Mouse (Mus musculus): ENCODE results near the gene Dtx1. TPM values are rescaled to one million over a fixed set of nuclear protein-coding genes. Genes with fewer than 3 reads are reported as not detected.
A peak's percentile ranks its signal among the peaks of the same experiment; 100 is the strongest.

Gene Dtx1
- total RNA-seq, 2 experiments from 2014 or later = 0.99 to 2.7 TPM

- DNase-seq = no peak
These were observed 34.2 kb downstream of the Dtx1 start for GRCm38 (mm10) chr5:120677516-120677915.

DNA sequence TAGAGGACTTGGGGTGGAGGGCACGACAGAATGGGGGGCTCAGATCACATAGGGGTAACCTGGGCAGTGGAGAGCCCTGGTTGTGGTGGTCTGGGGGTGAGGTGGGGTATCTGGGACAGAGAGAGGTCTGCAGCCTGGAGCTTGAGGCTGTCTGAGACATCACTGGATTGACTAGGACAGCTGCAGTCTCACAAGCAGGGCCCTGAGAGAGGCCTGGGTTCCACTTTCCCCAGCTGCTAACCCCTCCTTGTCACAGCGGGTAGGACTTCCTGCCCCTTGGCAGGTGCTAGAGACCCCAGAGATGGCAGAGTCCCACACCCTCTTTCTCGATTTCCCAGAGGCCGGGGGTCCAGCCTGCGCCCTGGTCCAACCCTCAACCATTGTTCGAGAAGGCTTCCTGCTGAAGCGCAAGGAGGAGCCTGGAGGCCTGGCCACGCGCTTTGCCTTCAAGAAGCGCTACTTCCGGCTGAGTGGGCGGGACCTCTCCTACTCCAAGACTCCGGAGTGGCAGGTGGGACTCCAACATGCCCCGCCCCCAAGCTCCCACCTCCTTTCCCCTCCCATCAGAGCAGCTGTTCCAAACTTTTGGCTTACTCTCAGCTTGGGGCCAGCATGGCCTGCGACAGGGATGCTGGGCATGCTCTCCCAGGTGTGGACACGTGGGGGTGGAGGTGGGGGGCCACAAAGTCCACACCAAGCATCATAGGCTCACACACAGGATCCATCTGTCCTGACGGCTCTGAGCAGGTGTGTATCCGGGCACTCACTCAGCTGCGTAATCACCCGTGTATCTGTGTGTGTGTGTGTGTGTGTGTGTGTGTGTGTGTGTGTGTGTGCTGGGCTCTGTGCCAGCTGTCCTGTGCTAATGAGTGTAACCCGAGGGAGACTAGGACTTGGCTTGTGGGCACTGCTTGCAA, 37.2 kb downstream of the Dtx1 start:
- DNase-seq = no peak

- DNase-seq = peak; percentile 46 to 77
These were observed 38.1 kb downstream of the Dtx1 start for GRCm38 (mm10) chr5:120673626-120674025.

DNA sequence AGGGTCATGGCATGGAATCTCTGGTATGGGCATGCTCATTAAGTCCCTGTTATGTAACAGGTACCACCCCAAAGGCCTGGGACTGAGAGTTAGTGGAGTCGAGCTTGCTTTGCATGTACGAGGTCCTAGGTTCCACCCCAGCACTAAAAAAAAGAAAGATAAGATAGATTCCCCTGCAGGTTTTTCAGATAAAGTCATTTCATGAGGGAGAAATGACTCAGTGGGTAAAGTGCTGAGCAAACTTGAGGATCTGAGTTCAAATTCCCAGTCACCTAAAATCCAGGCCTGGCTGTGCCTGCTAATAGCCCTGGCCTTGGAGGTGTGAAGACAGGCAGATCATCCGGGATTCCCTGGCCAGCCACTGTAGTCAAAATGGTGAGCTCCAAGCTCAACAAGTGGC, 39.9 kb downstream of the Dtx1 start:
- no peak for DNase-seq

GRCm38 (mm10) chr5:120670132-120670531, 41.6 kb downstream of the Dtx1 start:
- DNase-seq = no peak

DNA sequence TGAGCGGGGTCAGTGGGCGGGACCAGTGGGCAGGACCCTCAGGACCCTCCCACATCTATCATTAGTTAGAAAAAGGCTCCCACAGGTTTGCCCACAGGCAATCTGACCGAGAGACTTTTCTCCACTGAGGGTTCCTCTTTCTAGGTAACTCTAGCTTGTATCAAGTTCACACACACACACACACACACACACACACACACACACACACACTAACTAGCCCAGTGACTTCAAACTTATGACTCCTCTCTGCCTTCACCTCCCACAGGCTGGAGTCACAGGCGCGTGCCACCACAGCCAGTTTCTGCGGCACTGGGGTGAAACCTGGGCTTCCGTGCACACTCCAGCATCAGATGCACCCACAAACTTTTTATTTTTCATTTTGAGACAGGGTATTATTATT, 43.0 kb downstream of the Dtx1 start:
- DNase-seq = no peak

DNA sequence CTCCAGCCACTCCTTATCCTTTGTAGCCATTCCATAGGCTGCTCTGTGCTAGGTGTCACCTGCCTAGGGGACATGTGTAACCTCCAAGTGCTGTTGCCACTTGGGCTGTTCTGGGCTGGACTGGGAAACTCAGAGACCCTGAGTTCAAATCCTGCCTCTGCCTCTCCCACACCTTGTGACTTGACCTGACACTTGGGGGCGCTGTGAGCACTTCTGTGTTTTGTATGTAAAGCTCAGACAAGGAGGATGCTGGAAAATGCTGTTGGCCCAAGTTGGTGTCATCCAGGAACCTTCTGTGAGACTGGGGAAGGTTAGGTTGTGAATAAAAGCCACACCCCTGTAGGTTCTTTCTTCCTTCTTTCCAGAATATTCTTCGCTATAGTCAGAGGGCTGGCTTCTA, 46.8 kb downstream of the Dtx1 start:
- no peak for DNase-seq

DNA sequence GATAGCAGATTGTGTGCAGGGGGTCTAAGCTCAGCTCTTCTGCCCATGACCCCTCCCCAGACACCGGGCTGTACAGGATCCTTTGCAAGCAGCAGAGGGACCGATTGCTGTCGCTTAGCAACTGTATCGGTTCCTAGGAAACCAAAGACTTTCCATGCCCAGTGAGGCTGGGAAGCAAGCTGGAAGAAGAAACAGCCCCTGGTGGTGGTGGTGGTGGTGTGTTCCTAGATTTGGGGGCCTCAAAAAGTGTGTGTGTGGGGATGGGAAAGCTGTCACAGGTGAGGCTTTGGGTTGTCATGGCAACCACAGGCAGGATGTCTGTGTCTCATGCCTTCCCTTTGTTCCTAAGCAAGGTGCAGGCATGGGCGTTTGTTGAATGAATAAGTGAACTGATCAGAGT, 50.9 kb downstream of the Dtx1 start:
- DNase-seq = no peak

DNA sequence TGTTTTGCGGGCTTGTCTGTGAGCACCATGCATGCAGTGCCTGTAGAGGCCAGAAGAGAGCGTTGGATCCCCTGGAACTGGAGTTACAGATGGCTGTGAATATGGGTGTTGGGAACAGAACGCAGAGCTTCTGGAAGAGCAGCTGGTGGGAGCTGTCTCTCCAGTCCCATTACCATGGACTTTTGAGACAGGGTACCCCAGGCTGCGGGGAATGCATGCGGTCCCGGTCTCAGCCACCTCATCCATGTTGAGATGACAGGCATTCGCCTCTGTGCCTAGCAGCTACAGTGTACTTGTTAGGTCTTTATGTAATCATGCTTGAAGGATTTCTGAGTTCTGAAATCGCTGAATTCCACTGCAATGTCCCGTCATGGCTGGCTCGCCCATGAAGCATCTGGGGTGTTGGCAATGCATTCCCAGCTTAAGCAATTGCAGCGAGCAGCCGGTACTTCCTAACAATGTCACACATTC, 55.4 kb downstream of the Dtx1 start:
- no peak for DNase-seq

DNA sequence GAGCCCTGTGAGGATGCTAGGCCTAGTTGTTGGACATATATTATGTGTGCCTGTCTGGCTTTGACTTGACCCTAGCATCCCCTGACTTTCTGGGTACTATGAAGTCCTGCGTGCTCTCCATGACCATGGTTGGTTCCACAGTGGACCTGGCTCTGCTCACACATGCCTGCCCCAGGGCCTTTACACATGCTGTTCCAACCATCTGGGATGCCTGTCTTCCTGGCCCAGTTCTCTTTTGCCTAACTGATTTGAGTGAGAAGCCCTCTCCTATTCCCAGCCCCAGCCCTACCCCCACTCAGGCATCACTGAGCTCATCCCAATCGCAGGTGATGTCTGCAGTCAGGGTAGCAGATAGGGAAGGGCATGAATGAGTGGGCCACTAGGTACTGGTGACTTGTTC, 57.9 kb downstream of the Dtx1 start:
- no peak for DNase-seq

DNA sequence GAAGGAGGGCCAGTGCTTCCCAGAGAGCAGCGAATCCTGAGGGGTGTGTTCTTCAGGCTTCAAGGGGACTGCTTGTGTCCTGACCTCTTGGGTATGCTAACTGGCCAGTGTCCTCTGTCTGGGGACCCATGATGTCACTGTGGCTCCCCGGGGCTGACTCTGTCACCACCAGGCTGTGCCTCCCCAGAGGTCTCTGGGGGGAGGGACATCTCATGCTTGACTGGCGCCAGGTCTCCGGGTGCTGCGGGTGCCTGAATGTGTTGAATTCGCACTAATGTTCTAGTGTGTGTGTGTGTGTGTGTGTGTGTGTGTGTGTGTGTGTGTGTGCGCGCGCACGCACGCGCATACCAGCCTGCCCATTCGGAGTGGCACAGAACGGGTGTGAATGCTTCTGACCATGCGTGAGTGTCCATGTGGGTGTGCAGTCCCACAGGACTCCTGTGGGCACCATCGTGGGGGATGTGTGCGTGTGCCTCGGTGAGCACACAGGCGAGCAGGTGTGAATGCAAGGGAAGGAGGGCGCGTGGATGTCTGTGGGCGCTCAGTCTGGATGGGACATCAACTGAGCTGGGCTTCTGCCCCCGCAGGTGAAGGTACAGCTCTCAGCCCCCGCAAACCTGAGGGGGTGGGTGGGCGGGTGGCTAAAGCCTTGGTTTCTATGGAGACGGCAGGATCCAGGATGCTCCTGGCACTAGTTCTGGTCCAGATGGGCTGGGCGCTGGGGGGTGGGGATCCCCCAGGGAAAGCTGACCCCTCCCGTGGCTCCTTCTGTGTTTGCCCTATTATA, 58.6 kb downstream of the Dtx1 start:
- no peak for DNase-seq

GRCm38 (mm10) chr5:120651230-120651629, 60.5 kb downstream of the Dtx1 start:
- DNase-seq = no peak

DNA sequence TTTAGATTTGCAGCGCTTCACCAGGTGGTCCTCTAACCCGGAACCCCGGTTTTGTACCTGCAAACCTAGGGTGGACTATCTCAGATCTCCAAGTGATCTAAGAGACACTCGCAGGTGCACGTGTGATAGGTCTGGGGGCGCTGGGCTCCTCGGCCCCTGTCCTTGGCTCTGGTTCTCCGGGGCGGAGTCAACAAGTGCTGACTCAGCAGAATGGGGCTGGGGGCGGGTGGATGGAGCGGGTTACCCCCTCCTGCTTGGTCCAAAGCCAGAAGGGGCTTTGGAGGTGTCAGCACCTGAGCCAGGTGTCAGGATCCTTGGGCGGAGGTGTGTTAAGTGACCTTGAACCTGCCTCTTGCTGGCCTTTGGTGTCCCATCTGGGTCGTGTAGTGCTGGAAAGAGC, 61.8 kb downstream of the Dtx1 start:
- no peak for DNase-seq

DNA sequence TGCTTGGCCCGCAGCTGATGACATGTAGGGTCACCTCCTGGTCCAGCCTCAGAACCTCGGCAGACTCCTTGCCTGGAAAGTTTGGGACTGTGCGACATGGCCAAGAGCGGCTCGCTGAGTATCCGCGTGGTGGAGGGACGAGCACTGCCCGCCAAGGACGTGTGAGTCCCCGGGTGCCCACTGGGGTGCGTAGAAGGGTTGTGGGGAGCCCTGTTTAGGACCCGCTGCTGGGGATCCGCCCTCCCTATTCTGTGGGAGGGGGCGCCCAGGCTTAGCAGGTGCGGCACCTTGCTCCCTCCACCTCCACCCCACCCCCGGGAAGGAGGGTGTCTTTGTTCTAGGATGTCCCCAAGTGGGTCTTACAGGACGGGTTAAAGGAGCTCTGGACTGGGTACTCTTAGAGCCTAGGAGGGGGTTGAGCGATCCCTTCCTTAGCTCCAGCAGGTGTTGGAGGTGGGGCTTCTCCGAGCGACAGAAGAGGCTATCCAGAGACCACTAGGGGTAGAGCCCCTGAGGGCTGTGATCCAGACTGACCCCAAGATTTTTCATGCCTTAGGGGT, 62.3 kb downstream of the Dtx1 start:
- DNase-seq = no peak

DNA sequence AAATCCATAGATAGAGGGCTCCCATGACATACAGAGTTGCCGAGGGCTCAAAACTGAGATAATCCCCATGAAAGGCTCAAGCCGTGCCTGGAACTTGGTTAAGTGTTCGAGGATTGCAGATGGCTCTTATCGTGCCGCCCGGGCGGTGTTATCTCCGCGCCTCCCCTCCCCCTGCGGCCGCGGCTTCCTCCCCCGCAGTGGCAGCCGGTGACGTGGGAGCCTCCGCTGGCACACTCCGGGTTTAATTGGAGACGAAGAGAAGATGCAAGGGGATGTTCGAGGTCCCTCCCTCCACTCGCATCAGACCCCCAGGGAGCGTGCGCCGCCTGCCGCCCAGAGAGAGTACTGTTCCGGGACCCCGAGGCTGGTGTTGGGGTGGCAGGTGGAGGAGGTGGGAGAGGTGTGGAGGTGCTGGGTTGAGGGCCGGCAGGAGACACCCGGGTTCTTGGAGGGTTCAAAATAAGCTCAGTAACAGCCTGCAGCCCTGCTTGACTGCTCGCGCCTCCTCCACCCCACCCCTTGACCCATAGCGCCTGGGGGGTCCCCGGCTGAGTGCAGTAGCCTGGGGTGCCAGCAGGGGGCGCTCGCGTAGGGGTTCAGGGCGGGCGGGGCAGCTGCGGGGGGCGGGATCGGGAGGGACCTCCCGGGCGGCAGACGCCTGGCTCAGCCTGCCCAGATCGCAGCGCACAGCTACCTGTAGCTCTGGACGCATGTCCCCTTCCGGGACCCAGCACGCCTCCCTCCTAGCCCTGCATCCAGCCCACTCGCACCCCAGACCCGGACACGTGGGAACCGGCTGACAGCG, 63.0 kb downstream of the Dtx1 start, which contains the start of gene Rasal1:
Gene Rasal1, plus strand, starts transcription at position 244 of the 805 bp plus-strand sequence.
- DNase-seq = peak; percentile 38 to 43

GRCm38 (mm10) chr5:120647814-120648491, 63.8 kb downstream of the Dtx1 start:
- no peak for DNase-seq

DNA sequence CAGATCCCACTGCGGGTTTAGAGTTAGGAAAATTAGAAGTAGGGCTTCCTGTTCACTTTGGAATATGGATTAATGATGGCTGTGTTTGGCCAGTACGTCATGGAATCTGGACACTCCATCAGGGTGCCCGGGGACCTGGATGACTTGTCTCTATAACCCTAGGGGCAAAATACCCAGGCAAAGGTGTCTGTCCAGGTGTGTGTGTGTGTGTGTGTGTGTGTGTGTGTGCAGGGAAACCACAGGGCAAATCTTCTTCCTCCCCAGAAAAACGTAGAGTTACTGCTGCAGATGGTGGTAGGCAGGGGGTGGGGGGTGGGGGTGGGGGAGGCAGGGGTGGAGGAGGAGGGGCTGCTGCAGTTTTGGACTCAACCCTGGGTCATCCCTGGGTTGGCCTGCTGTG, 64.4 kb downstream of the Dtx1 start:
- no peak for DNase-seq

DNA sequence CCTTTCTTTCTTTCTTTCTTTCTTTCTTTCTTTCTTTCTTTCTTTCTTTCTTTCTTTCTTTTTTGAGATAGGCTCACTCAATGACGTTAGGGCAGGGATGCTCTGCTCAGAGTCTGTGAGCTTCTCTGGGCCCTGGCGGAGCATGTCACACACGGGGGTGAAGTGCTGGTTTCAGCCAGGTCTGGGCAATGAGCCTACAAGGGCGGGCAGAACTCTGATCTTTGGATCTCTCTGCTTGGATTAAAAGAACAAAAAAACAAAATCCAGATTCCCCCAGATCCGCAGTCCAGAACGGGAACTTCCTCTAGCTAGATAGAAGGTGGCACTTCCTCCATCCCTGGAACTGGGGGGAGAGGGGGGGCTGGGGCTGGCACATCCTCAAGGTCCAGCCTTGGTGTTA, 65.9 kb downstream of the Dtx1 start:
- DNase-seq = no peak

- no peak for DNase-seq
These were observed 67.5 kb downstream of the Dtx1 start for GRCm38 (mm10) chr5:120644227-120644626.

- DNase-seq = no peak
These were observed 68.2 kb downstream of the Dtx1 start for GRCm38 (mm10) chr5:120643365-120644085.

DNA sequence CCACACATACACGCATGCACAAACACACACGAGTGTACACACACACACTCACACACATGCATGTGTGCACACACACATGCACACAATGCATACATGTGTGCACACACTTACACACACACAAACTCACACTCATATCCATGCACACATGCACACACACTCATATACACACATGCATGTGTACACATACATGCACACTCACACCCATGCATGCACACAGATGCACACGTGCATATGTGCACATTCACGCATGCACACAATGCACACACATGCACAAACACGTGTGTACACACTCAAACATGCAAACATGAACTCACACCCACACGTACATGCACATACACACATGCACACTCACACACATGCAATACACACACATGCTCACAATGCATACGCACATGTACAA, 71.6 kb downstream of the Dtx1 start:
- DNase-seq = no peak
